Mouse (Mus musculus) MEL (cell line): ENCODE measurements around the gene Ncoa3. TPM values are rescaled to one million over a fixed set of nuclear protein-coding genes. Genes with fewer than 3 reads are reported as not detected.

Source experiments
- DNase-seq: peaks from one replicate; pipeline ENCODE4 v3.0.0; 2011; ENCODE audit warnings: low read depth, low spot score
- H3K27ac ChIP-seq: 2 replicates; pipeline ENCODE4 v1.5.1; 2012; ENCODE audit warnings: low read depth, mild to moderate bottlenecking, control low read depth, low read length, moderate library complexity; ENCODE audit not compliant: control insufficient read depth
- H3K27me3 ChIP-seq, 2 experiments: fragments of 150-350 bp in 1 of 2; sonication (generic) in 1 of 2; 2 replicates each; pipeline ENCODE4 v1.6.1; 2012; ENCODE audit warnings: low read length in 2 of 2, mild to moderate bottlenecking in 2 of 2, improper control_type of control experiment in 1 of 2, moderate library complexity in 1 of 2; ENCODE audit not compliant: insufficient read depth in 2 of 2, control insufficient read depth in 1 of 2
- H3K36me3 ChIP-seq, 2 experiments: 2 replicates each; pipeline ENCODE4 v1.6.1; 2012 to 2014; ENCODE audit warnings: low read length in 2 of 2, improper control_type of control experiment in 1 of 2, inconsistent platforms in 1 of 2, mild to moderate bottlenecking in 1 of 2; ENCODE audit not compliant: insufficient read depth in 2 of 2, control insufficient read depth in 1 of 2
- H3K4me1 ChIP-seq, 2 experiments: fragments of 150-350 bp in 1 of 2; sonication (generic) in 1 of 2; 2 replicates each; pipeline ENCODE4 v1.6.1; 2012; ENCODE audit warnings: low read length in 2 of 2, improper control_type of control experiment in 1 of 2, mild to moderate bottlenecking in 1 of 2; ENCODE audit not compliant: insufficient read depth in 2 of 2, control insufficient read depth in 1 of 2
- H3K4me3 ChIP-seq, 2 experiments: fragments of 150-350 bp in 1 of 2; sonication (generic) in 1 of 2; 2 replicates each; pipeline ENCODE4 v1.5.1; 2012; ENCODE audit warnings: low read depth in 2 of 2, low read length in 2 of 2, mild to moderate bottlenecking in 2 of 2, moderate library complexity in 2 of 2, control low read depth in 1 of 2, improper control_type of control experiment in 1 of 2; ENCODE audit not compliant: control insufficient read depth in 1 of 2, insufficient read depth in 1 of 2
- H3K79me2 ChIP-seq: 2 replicates; pipeline ENCODE4 v1.6.1; 2012; ENCODE audit warnings: mild to moderate bottlenecking, low read length, moderate library complexity; ENCODE audit not compliant: control insufficient read depth, poor library complexity, insufficient read depth
- H3K9ac ChIP-seq: 2 replicates; pipeline ENCODE4 v1.6.1; 2012; ENCODE audit warnings: low read depth, mild to moderate bottlenecking, control low read depth, low read length, moderate library complexity; ENCODE audit not compliant: control insufficient read depth, poor library complexity, severe bottlenecking
- H3K9me3 ChIP-seq: fragments of 150-350 bp; sonication (generic); replicated peaks from 2 replicates; pipeline ENCODE4 v1.6.1; 2012; ENCODE audit warnings: mild to moderate bottlenecking, low read length, improper control_type of control experiment, moderate library complexity; ENCODE audit not compliant: insufficient read depth
- CTCF ChIP-seq, 3 experiments: IDR thresholded peaks in 2 of 3; conservative IDR thresholded peaks in 1 of 3; 2 replicates each; pipeline ENCODE4 v1.5.1; 2011 to 2012; ENCODE audit warnings: low read length in 3 of 3, low read depth in 2 of 3, mild to moderate bottlenecking in 2 of 3, improper control_type of control experiment in 1 of 3, inconsistent platforms in 1 of 3, mixed read lengths in 1 of 3, moderate library complexity in 1 of 3; ENCODE audit not compliant: control insufficient read depth in 1 of 3, insufficient read depth in 1 of 3, poor library complexity in 1 of 3, severe bottlenecking in 1 of 3
- ELF1 ChIP-seq: IDR thresholded peaks from 2 replicates; pipeline ENCODE4 v1.6.1; 2014; ENCODE audit warnings: low read depth, mild to moderate bottlenecking, inconsistent platforms, low read length, improper control_type of control experiment, moderate library complexity
- EP300 ChIP-seq, 2 experiments: IDR thresholded peaks; 2 replicates each; pipeline ENCODE4 v1.6.1; 2011; ENCODE audit warnings: improper control_type of control experiment in 2 of 2, low read length in 2 of 2, low read depth in 1 of 2, mild to moderate bottlenecking in 1 of 2
- ETS1 ChIP-seq: IDR thresholded peaks from 2 replicates; pipeline ENCODE4 v1.6.1; 2012; ENCODE audit warnings: low read depth, mild to moderate bottlenecking, inconsistent platforms, low read length, improper control_type of control experiment, moderate library complexity
- HCFC1 ChIP-seq: IDR thresholded peaks from 2 replicates; pipeline ENCODE4 v1.6.1; 2012; ENCODE audit warnings: low read depth, mild to moderate bottlenecking, inconsistent platforms, low read length, improper control_type of control experiment, moderate library complexity
- JUND ChIP-seq: IDR thresholded peaks from 2 replicates; pipeline ENCODE4 v1.6.1; 2011; ENCODE audit warnings: low read depth, mild to moderate bottlenecking, improper control_type of control experiment, low read length
- MAZ ChIP-seq: IDR thresholded peaks from 2 replicates; pipeline ENCODE4 v1.6.1; 2012; ENCODE audit warnings: low read depth, mild to moderate bottlenecking, inconsistent platforms, low read length, improper control_type of control experiment
- MEF2A ChIP-seq: IDR thresholded peaks from 2 replicates; pipeline ENCODE4 v1.6.1; 2014; ENCODE audit warnings: low read depth, mild to moderate bottlenecking, inconsistent platforms, low read length, improper control_type of control experiment; ENCODE audit not compliant: poor library complexity, insufficient replicate concordance, severe bottlenecking; ENCODE audit errors: extremely low read depth
- MYB ChIP-seq: IDR thresholded peaks from 2 replicates; pipeline ENCODE4 v1.6.1; 2011; ENCODE audit warnings: mild to moderate bottlenecking, low read depth, low read length, improper control_type of control experiment
- MYC ChIP-seq: IDR thresholded peaks from 2 replicates; pipeline ENCODE4 v1.6.1; 2011; ENCODE audit warnings: low read depth, mild to moderate bottlenecking, low read length, improper control_type of control experiment, moderate library complexity
- NELFE ChIP-seq: IDR thresholded peaks from 2 replicates; pipeline ENCODE4 v1.6.1; 2011; ENCODE audit warnings: low read depth, low read length, improper control_type of control experiment
- NRF1 ChIP-seq: IDR thresholded peaks from 2 replicates; pipeline ENCODE4 v1.6.1; 2014; ENCODE audit warnings: low read depth, mild to moderate bottlenecking, inconsistent platforms, low read length, improper control_type of control experiment, moderate library complexity; ENCODE audit not compliant: poor library complexity, insufficient read depth, severe bottlenecking
- POLR2A ChIP-seq, 2 experiments: IDR thresholded peaks; 2 replicates each; pipeline ENCODE4 v1.6.1; 2011 to 2012; ENCODE audit warnings: low read length in 2 of 2, mild to moderate bottlenecking in 2 of 2, control low read depth in 1 of 2, improper control_type of control experiment in 1 of 2, low read depth in 1 of 2, moderate library complexity in 1 of 2; ENCODE audit not compliant: control insufficient read depth in 1 of 2, insufficient read depth in 1 of 2, poor library complexity in 1 of 2
- POLR2AphosphoS2 ChIP-seq: IDR thresholded peaks from 2 replicates; pipeline ENCODE4 v1.6.1; 2011; ENCODE audit warnings: low read length, improper control_type of control experiment
- SIN3A ChIP-seq: IDR thresholded peaks from 2 replicates; pipeline ENCODE4 v1.6.1; 2012; ENCODE audit warnings: low read length, improper control_type of control experiment, inconsistent platforms
- SMC3 ChIP-seq: IDR thresholded peaks from 2 replicates; pipeline ENCODE4 v1.6.1; 2011; ENCODE audit warnings: low read depth, low read length, improper control_type of control experiment
- TBP ChIP-seq: IDR thresholded peaks from 2 replicates; pipeline ENCODE4 v1.8.0; 2011; ENCODE audit warnings: low read depth, low read length, improper control_type of control experiment
- USF1 ChIP-seq: IDR thresholded peaks from 2 replicates; pipeline ENCODE4 v1.6.1; 2014; ENCODE audit warnings: low read depth, mild to moderate bottlenecking, inconsistent platforms, low read length, improper control_type of control experiment, moderate library complexity
- ZC3H11A ChIP-seq: IDR thresholded peaks from 2 replicates; pipeline ENCODE4 v1.6.1; 2012; ENCODE audit warnings: low read depth, mild to moderate bottlenecking, inconsistent platforms, low read length, improper control_type of control experiment
- polyA plus RNA-seq, 2 experiments: library from polyadenylated mRNA; stranded (reverse) in 1 of 2; unstranded in 1 of 2; fragments of >175 nt in 1 of 2; fragments of >200 nt in 1 of 2; gene quantifications; 2 replicates each; pipeline versions ENCODE4 v1.2.1 to v1.2.4; 2012; ENCODE audit warnings: low replicate concordance in 2 of 2, low read depth in 1 of 2; ENCODE audit not compliant: insufficient read length in 2 of 2, insufficient read depth in 1 of 2, missing spikeins in 1 of 2
- total RNA-seq: library from RNA; depleted of rRNA; stranded (reverse); fragments of 300-350 nt; gene quantifications from 2 replicates; pipeline ENCODE4 v1.2.3, GENCODE M21; 2012

The Ncoa3 gene
- total and polyA plus RNA-seq, 3 experiments, result 5.7 to 19.8 (median 10.3) TPM

DNA sequence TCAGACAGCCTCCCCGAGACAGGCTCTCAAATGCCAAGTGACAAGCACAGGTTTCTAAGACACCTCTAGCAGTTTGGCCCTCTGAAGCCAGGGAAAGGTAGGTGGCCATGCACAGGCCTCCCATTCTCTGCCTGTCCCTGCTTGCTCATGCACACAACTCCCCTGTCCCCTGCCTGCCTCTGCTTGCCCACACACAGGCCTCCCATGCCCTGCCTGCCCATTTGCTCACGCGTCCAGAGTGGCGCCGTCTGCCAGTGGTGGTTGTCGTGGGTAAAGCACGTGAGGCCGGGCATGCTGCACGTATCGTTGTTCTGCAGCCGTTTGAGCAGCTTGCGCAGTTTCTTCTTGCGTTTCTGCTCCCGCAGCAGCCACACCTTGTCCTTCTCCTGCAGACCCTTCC lies 86.8 kb downstream of the Ncoa3 start:
- H3K27me3 ChIP-seq, result no peaks in the 10 kb centered on the region
- H3K4me3 ChIP-seq, result no peak overlapping the region
- H3K27ac ChIP-seq, result no peak overlapping the region
- H3K9me3 ChIP-seq, result no peaks in the 10 kb centered on the region
- no peaks in the 10 kb centered on the region for H3K36me3 ChIP-seq
- H3K4me1 ChIP-seq, result peaks cover 0 to 3% of the 10 kb centered on the region in 2 experiments; a peak in 1 of 4 replicates
- H3K79me2 ChIP-seq, result no peaks in the 10 kb centered on the region
- TF ChIP-seq CTCF (IDR thresholded peaks at IDR 0.05 in 2 of 3, conservative IDR thresholded peaks at IDR 0.05 in 1 of 3; ENCODE audit: control insufficient read depth in 1 of 3, insufficient read depth in 1 of 3, low read depth in 2 of 3, low read length in 3 of 3, poor library complexity in 1 of 3, severe bottlenecking in 1 of 3) (no peak), MYB (no peak), ZC3H11A (no peak), NELFE (no peak), JUND (no peak), MAZ (no peak), SMC3 (no peak), MEF2A (no peak), MYC (no peak), SIN3A (no peak)
- no peak overlapping the region for H3K9ac ChIP-seq
- no peak for DNase-seq

DNA sequence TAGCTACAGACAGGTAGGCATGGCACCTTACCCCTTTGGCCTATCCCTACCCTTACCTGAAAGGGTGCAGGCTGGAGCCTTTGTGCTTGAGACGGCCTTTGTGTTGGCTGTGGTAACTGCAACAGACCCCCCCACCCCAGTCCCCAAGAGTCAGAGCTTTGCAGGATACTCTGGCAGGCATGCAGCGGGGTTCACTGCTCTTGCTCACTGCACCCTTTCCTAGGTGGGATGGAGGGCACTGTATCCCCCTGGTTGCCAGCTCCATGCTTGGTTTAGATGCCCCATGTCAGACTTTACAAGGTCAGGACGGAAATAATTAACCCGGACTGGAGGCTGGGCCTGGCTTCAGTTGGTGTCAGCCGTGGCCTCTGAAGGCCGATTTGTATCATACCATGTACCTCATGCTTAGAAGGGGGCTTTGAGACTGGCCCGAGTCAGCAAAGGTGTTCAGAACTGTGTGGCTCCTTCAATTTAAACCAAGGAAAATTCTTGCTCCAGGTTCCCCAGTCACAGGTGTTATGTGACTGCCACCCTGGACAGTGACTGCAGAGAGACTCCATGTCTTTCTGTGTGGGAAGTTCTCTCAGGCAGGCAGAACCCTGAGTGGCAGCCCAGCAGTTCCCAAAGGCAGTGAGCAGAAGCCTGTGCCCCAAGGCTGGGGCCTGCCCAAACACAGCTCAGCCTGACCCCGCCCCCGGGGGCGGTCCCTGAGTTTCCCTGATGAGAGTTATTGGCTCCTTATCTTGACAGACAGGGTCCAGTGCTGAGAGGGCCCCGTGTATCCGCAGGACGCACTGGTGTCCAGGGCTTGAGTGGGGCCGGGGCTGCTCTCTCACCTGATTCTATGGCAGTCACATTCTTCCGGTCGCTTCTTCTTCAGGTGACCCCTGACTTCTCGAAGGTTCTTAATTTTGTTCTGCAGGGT lies 87.8 kb downstream of the Ncoa3 start:
- Histone ChIP-seq H3K27ac (no peak overlapping the region), H3K27me3 (no peaks in the 10 kb centered on the region), H3K9ac (peak overlapping the region; percentile 53), H3K79me2 (no peaks in the 10 kb centered on the region), H3K4me3 (peak overlapping the region; percentile 61 to 65), H3K36me3 (no peaks in the 10 kb centered on the region), H3K9me3 (no peaks in the 10 kb centered on the region), H3K4me1 (peaks cover 0 to 3% of the 10 kb centered on the region in 2 experiments; a peak in 1 of 4 replicates)
- DNase-seq, result peak; percentile 85
- TF ChIP-seq POLR2AphosphoS2 (no peak), ELF1 (no peak), EP300 (IDR thresholded peaks at IDR 0.05; ENCODE audit: low read depth in 1 of 2, low read length in 2 of 2) (no peak), POLR2A (IDR thresholded peaks at IDR 0.05; ENCODE audit: control insufficient read depth in 1 of 2, insufficient read depth in 1 of 2, low read depth in 1 of 2, low read length in 2 of 2, poor library complexity in 1 of 2) (no peak), TBP (no peak), USF1 (no peak), MAZ (no peak; the same call in 1 of the 2 replicates), ETS1 (no peak), SIN3A (no peak), HCFC1 (no peak), NRF1 (no peak), SMC3 (no peak)
